Mouse (Mus musculus) liver, adult 2 months (tissue): ENCODE data around the gene Fgd3. TPM values are rescaled to one million over a fixed set of nuclear protein-coding genes. Genes with fewer than 3 reads are reported as not detected.

Experiments used
- DNase-seq: peaks from one replicate; pipeline ENCODE4 v3.0.0-alpha.2; 2011; ENCODE audit warnings: low read depth, low spot score; ENCODE audit errors: extremely low read depth
- H3K27ac ChIP-seq: fragments of 200-500 bp; replicated peaks from 2 replicates; pipeline ENCODE4 v1.5.1; 2012; ENCODE audit warnings: low read depth, mild to moderate bottlenecking, control low read depth, inconsistent platforms, low read length; ENCODE audit not compliant: insufficient read depth
- H3K27me3 ChIP-seq: fragments of 200-500 bp; 2 replicates; pipeline ENCODE4 v1.6.1; 2012; ENCODE audit warnings: mild to moderate bottlenecking, moderate library complexity, low read length, inconsistent platforms; ENCODE audit not compliant: control insufficient read depth, insufficient read depth
- H3K36me3 ChIP-seq: fragments of 200-500 bp; 2 replicates; pipeline ENCODE4 v1.6.1; 2012; ENCODE audit warnings: low read length, inconsistent platforms; ENCODE audit not compliant: control insufficient read depth, insufficient read depth
- H3K4me1 ChIP-seq: fragments of 200-500 bp; 2 replicates; pipeline ENCODE4 v1.6.1; 2011; ENCODE audit warnings: low read length; ENCODE audit not compliant: control insufficient read depth, insufficient read depth
- H3K4me3 ChIP-seq: fragments of 200-500 bp; 2 replicates; pipeline ENCODE4 v1.5.1; 2011; ENCODE audit warnings: low read depth, mild to moderate bottlenecking, control low read depth, low read length, moderate library complexity; ENCODE audit not compliant: insufficient read depth
- H3K79me2 ChIP-seq: fragments of 200-500 bp; 2 replicates; pipeline ENCODE4 v1.6.1; 2012; ENCODE audit warnings: inconsistent platforms, mild to moderate bottlenecking, low read length, moderate library complexity; ENCODE audit not compliant: control insufficient read depth, insufficient read depth
- H3K9ac ChIP-seq: fragments of 200-500 bp; 2 replicates; pipeline ENCODE4 v1.6.1; 2012; ENCODE audit warnings: low read depth, mild to moderate bottlenecking, control low read depth, inconsistent platforms, low read length
- CTCF ChIP-seq: fragments of 200-500 bp; IDR thresholded peaks from 2 replicates; pipeline ENCODE4 v1.5.1; 2011; ENCODE audit warnings: low read depth, low read length, control low read depth
- POLR2A ChIP-seq: fragments of 200-500 bp; IDR thresholded peaks from 2 replicates; pipeline ENCODE4 v1.6.1; 2011; ENCODE audit warnings: low read length, control low read depth; ENCODE audit not compliant: insufficient read depth; ENCODE audit errors: extremely low read depth
- WGBS: fragments of 180-500 bp; shearing (Covaris S2); methylation state at CpG from one replicate; pipeline ENCODE4 v1.1.7; 2018; 5-methylcytosine and 5-hydroxymethylcytosine counted together
- polyA plus RNA-seq: library from polyadenylated mRNA; depleted of rRNA; stranded (reverse); fragments of >200 nt; gene quantifications from 2 replicates; pipeline ENCODE4 v1.2.3, GENCODE M21; 2012; rRNA removed
- total RNA-seq: library from RNA; depleted of rRNA; stranded (reverse); fragments of >200 nt; gene quantifications from 2 replicates; pipeline ENCODE4 v1.2.3, GENCODE M21; 2014; rRNA removed

Gene Fgd3
- 0.60 and 0.65 TPM in 2 replicates for total RNA-seq
- polyA plus RNA-seq: 0.40 and 0.51 TPM in 2 replicates

- H3K9ac ChIP-seq: no peak within 1 kb of the TSS
- H3K79me2 ChIP-seq: no peaks in the 10 kb centered on the region
- TF ChIP-seq POLR2A (no peak), CTCF (no peak)
- H3K4me1 ChIP-seq: no peaks in the 10 kb centered on the region
- 21% methylated on average over 10 of the region's 10 CpGs for WGBS
- peaks cover 6% of the 10 kb centered on the region; the same call in 1 of the 2 replicates for H3K27me3 ChIP-seq
- no peaks in the 10 kb centered on the region for H3K36me3 ChIP-seq
- H3K27ac ChIP-seq: no peak within 1 kb of the TSS
- DNase-seq: no peak
- no peak within 1 kb of the TSS for H3K4me3 ChIP-seq
Observed at GRCm38 (mm10) chr13:49320040-49320439, at the start of gene Fgd3. Gene Fgd3, minus strand, starts transcription at chr13:49320311.

GRCm38 (mm10) chr13:49369404-49369803, 49.3 kb upstream of the Fgd3 start:
- Histone ChIP-seq H3K27ac (no peak overlapping the region), H3K9ac (no peak overlapping the region), H3K4me3 (no peak overlapping the region), H3K27me3 (no peaks in the 10 kb centered on the region), H3K4me1 (peaks cover 14% of the 10 kb centered on the region; the same call in 1 of the 2 replicates), H3K36me3 (no peaks in the 10 kb centered on the region; the same call in 1 of the 2 replicates), H3K79me2 (peaks cover 22% of the 10 kb centered on the region)
- TF ChIP-seq CTCF (no peak), POLR2A (no peak)
- 96% methylated on average over 10 of the region's 10 CpGs for WGBS
- no peak for DNase-seq

- DNase-seq: no peak
- no peak overlapping the region for H3K4me3 ChIP-seq
- H3K36me3 ChIP-seq: no peaks in the 10 kb centered on the region; the same call in 1 of the 2 replicates
- WGBS: 79% methylated on average over 4 of the region's 4 CpGs
- TF ChIP-seq POLR2A (no peak), CTCF (no peak)
- H3K9ac ChIP-seq: no peak overlapping the region
- no peaks in the 10 kb centered on the region for H3K27me3 ChIP-seq
- H3K79me2 ChIP-seq: peaks cover 34% of the 10 kb centered on the region
- H3K4me1 ChIP-seq: peaks cover 22% of the 10 kb centered on the region
- H3K27ac ChIP-seq: no peak overlapping the region
Observed at GRCm38 (mm10) chr13:49367657-49368440, 47.7 kb upstream of the Fgd3 start.

GRCm38 (mm10) chr13:49364716-49365115, 44.6 kb upstream of the Fgd3 start:
- Histone ChIP-seq H3K36me3 (no peaks in the 10 kb centered on the region; the same call in 1 of the 2 replicates), H3K27me3 (no peaks in the 10 kb centered on the region), H3K79me2 (peaks cover 46% of the 10 kb centered on the region), H3K4me3 (no peak overlapping the region), H3K9ac (no peak overlapping the region), H3K27ac (no peak overlapping the region), H3K4me1 (peaks cover 29% of the 10 kb centered on the region)
- peak; percentile 19 for DNase-seq
- TF ChIP-seq CTCF: no peak
- no peak for TF ChIP-seq POLR2A
- WGBS: 8% methylated on average over 2 of the region's 2 CpGs

GRCm38 (mm10) chr13:49362804-49363203, 42.7 kb upstream of the Fgd3 start:
- Histone ChIP-seq H3K4me3 (no peak overlapping the region), H3K9ac (no peak overlapping the region), H3K27me3 (no peaks in the 10 kb centered on the region), H3K79me2 (peaks cover 59% of the 10 kb centered on the region), H3K36me3 (no peaks in the 10 kb centered on the region), H3K4me1 (peaks cover 29% of the 10 kb centered on the region), H3K27ac (0 out of 2 replicates have a peak overlapping the region, but pooled peaks have one; percentile 12)
- WGBS: 89% methylated on average over 2 of the region's 2 CpGs
- no peak for DNase-seq
- no peak for TF ChIP-seq CTCF
- TF ChIP-seq POLR2A: no peak

- Histone ChIP-seq H3K9ac (no peak overlapping the region), H3K4me3 (no peak overlapping the region), H3K27me3 (no peaks in the 10 kb centered on the region), H3K27ac (peak overlapping the region; percentile 63), H3K36me3 (no peaks in the 10 kb centered on the region), H3K4me1 (peaks cover 29% of the 10 kb centered on the region), H3K79me2 (peaks cover 59% of the 10 kb centered on the region)
- DNase-seq: no peak
- TF ChIP-seq CTCF: no peak
- no peak for TF ChIP-seq POLR2A
- WGBS: 84% methylated on average over 7 of the region's 7 CpGs
Observed at GRCm38 (mm10) chr13:49362364-49362763, 42.3 kb upstream of the Fgd3 start.
